Mouse (Mus musculus) CD8-positive naive resting alpha-beta T cell, adult 2 months (primary cell): Measurements from ENCODE around the gene Saa2.
"Not testable (repeated sequence)": the region's sequence is repeated elsewhere in the genome, so short reads cannot be mapped to it uniquely, and the experiment has no call there.

ENCODE experiments used
- DNase-seq, 2 experiments: peaks; one replicate each; pipeline ENCODE4 v3.0.0; 2022; ENCODE audit warnings: low read depth in 2 of 2, low spot score in 2 of 2

Saa2 gene

DNA sequence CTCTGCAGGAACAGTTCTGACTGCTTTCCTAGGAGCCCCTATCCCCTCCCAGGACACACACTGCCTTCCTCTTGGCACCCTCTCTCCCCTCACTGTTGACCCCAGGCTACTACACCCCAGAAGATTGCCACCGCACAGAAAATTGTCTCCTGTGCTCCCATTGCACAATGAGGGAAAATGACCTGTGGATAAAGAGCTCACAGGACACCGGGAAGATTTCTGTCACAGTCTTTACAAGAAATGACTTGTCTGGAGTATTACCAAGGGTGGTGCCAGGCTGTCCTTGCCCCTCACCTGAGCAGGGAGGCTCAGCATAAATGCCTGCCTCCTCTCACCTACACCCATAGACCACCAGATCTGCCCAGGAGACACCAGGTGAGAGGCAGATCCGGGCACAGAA is at the start of gene Saa2:
Gene Saa2, plus strand, starts transcription at position 301 of the 400 bp plus-strand sequence.
- no peak for DNase-seq

DNA sequence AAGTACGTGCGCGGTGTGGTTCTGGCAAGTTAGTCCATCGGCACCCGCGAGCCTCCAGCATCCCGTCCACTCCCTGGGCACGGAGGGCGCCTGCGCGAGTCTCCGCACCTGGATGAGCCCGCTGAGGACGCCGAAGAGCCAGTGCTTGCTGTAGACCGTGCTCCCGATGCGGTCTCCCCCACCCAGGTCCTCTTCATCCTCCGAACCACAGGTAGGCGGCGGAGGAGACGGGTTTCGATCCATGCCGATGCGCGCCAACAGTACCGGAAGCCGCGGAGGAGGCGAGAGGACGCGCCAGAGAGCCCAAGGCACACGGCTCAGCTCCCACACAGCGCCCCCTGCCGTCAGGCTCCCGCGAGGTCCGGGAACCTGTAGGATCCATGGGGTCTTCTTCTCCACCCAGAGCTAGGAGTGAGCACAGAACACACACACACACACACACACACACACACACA is 41.2 kb upstream of the Saa2 start, which contains the start of gene Saal1:
Gene Saal1, minus strand, starts transcription at position 291 of the 455 bp plus-strand sequence.
- peak; percentile 85 to 88 for DNase-seq

GRCm38 (mm10) chr7:46712250-46712649 is 39.3 kb upstream of the Saa2 start:
- DNase-seq = no peak

GRCm38 (mm10) chr7:46714518-46714917 is 37.1 kb upstream of the Saa2 start:
- peak; percentile 53 to 63 for DNase-seq

GRCm38 (mm10) chr7:46715600-46715999 is 36.0 kb upstream of the Saa2 start, which contains the start of gene Saa3:
Gene Saa3, minus strand, starts transcription at chr7:46715700.
- no peak for DNase-seq

DNA sequence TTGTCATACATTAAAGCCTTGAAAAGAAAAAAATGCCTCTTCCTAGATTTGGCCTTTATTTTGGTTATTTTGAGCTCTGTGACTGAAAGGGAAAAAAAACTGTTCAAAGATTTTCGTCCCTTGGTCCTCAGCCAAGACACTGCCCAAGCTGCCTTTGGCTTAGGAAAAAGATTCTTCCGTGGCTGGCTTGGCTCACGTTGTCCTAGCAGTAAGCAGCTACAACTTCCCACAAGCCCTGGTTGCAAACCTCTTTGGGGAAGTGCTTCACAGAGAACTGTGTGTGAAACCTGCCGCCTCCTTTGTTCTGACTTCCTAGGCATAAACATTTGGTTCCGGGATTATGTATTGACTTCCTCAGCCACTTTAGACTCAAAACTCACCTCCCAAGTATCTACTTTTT is 34.7 kb upstream of the Saa2 start:
- DNase-seq = no peak

- DNase-seq = no peak
These were observed 32.9 kb upstream of the Saa2 start for GRCm38 (mm10) chr7:46718591-46719270.

GRCm38 (mm10) chr7:46719526-46719925 is 32.1 kb upstream of the Saa2 start:
- no peak for DNase-seq

- no peak for DNase-seq
These were observed 31.1 kb upstream of the Saa2 start for GRCm38 (mm10) chr7:46720460-46720859.

DNA sequence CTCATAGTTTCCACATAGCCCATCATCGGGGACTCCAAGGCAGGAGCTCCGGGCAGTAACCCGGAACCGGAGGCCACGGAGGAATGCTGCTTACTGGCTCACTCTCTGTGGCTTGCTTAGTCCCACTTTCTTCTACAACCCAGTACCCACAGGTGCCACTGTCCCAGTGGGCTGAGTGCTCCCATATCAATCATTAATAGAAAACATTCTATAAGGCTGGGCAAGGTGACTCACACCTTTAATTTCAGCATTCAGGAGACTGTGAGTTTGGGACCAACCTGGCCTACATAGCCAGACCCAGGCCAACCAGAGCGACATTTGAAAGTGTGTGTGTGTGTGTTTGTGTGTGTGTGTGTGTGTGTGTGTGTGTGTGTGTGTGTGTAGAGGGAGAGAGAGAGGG is 28.2 kb upstream of the Saa2 start:
- DNase-seq = no peak

DNA sequence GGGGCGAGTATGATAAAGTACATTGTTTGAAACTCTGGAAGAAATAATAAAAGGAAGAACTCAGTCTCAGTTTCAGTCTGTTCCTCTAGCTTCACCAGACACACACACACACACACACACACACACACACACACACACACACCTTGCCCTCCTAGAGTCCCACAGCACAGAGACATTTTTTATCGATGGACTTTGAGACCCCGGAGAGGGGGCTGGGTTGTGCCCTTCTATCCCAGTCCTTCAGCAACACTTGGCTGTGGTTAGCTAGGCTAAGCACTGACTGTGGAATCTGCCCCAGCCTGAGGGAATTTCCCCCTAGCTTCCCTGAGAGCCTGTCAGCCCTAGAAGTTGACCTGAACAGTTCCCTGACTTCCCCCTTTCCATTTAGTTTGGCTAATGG is 27.7 kb upstream of the Saa2 start:
- no peak for DNase-seq

- DNase-seq = no peak
These were observed 27.2 kb upstream of the Saa2 start for GRCm38 (mm10) chr7:46724396-46724795.

DNA sequence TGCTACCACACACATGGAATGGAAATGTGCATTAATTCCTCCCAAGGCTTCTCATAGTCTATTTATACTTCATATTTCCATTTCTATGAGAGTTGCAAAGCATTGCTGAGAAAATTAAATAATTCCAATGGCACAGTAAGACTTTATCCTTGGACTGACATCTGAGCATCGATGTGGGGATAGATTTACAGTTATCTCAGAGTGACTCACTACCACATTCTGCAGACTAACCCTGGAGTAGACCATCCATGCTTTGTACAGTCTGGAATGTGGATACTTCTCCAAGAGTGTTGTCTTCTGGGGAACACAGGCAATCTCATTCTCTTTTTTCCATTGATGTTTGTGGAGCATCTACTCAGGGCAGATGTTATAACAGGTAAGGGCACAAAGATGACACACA is 24.0 kb upstream of the Saa2 start:
- no peak for DNase-seq

- no peak for DNase-seq
These were observed 19.1 kb upstream of the Saa2 start, which contains the start of gene Saa4 for GRCm38 (mm10) chr7:46732458-46732857. Gene Saa4, minus strand, starts transcription at chr7:46732603.

DNA sequence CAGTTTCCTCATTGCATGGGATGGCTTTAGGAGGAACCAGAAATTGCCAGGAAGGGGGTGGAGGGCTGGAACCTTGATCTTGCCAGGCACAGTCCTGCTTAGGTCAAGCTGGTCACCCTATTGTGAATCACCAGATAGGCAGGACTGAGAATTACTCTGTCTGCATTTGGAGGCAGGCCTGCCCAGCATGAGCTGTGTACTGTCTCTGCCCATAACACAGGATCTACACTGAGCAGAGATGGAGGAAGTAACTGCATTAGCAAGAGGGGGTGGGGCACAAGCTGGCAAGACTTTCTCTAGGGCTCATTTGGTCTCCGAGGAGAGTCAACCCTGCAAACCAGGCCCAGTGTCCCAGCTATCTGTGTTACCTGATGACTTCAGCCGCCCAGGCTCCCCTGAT is 16.6 kb upstream of the Saa2 start:
- no peak for DNase-seq

DNA sequence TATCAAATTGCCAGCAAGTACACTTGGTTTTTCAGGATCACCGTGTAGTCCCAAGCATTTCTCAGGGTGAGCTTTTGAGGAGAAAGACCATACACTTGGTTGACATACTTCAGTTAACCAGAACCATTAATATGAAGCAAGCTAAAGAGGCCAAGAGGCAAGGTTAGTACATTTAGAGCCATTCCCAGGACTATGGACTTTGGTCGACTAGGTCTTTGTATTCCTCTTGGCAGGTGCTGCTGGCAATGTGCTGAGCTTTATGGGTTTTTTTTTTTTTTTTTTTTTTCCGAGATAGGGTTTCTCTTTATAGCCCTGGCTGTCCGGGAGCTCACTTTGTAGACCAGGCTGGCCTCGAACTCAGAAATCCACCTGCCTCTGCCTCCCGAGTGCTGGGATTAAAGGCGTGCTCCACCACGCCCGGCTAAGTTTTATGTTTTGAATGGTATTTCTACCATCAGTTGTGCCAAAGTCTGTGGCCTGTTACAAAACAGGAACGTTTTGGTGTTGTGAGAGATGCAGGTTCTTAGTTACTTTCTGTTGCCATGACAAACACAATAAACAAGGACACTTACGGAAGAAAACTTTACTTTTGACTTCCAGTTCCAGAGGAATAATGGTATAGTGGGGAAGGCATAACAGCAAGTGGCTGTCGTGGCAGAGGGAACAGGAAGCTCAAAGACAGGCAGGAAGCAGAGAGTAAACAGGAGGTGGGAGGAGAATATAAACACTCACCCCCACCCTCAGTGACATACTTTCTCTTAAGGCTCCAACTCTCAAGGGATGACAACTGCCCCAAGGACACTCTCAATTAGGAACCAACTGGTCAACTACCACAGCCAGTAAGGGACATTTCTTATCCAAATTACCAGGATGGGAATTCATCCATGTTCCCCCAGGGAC is 12.8 kb upstream of the Saa2 start:
- DNase-seq = no peak

GRCm38 (mm10) chr7:46740041-46740440 is 11.5 kb upstream of the Saa2 start:
- not testable (repeated sequence) for DNase-seq

DNA sequence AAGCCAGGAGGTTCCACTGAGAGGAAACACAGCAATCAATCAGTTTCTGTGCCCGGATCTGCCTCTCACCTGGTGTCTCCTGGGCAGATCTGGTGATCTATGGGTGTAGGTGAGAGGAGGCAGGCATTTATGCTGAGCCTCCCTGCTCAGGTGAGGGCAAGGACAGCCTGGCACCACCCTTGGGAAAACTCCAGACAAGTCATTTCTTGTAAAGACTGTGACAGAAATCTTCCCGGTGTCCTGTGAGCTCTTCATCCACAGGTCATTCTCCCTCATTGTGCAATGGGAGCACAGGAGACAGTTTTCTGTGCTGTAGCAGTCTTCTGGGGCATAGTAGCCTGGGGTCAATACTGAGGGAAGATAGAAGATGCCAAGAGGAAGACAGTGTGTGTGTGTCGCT is 8.7 kb upstream of the Saa2 start, which contains the start of gene Saa1:
Gene Saa1, minus strand, starts transcription at position 101 of the 400 bp plus-strand sequence.
- DNase-seq = not testable (repeated sequence)

DNA sequence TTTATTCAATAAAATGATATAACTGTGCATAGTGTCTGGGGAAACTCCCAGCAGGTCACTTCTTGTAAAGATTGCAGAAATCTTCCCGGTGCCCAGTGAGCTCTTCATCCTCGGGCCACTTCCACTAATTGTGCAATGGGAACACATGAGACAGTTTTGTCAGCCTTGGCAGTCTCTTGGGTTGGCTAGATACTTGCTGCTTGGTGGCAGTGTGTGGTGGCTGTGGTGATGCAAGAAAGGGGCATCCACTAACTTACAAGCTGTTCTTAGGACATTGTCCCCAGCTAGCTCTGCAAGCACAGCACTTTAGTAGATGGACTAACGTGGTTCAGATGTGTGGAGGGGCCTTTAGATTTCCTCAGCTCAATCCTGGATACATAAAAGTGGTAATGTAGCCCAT is 5.8 kb upstream of the Saa2 start:
- no peak for DNase-seq

- no peak for DNase-seq
These were observed 5.2 kb upstream of the Saa2 start for GRCm38 (mm10) chr7:46746381-46746780.

DNA sequence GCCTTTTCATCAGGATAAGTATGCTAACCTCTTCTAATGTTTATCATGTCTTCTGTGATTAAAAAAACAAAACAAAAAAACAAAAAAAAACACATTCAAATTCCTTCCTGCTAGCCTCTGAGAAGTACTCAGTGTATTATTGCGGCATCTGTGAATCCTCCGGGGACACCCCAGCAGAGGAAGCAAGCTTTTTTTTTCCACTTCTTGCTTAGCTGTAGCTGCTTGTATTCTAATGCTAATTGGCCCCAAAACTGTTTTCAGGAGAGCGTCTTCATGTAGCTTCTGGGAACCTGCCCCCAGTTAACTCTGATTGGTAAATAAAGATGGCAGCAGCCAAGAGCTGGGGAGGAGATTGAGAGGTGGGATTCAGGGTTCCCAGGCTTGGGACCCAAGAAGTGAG is 3.1 kb upstream of the Saa2 start:
- DNase-seq = no peak
